Mouse (Mus musculus) bone marrow macrophage, adult 2 months (primary cell): ENCODE results near the gene Rcbtb2. TPM values are rescaled to one million over a fixed set of nuclear protein-coding genes. Genes with fewer than 3 reads are reported as not detected.
"Not testable (repeated sequence)": the region's sequence is repeated elsewhere in the genome, so short reads cannot be mapped to it uniquely, and the experiment has no call there.

Source experiments
- H3K27ac ChIP-seq: 2 replicates; pipeline ENCODE4 v1.5.1; 2012; ENCODE audit warnings: low read depth, low read length; ENCODE audit not compliant: insufficient read depth
- H3K4me1 ChIP-seq: 2 replicates; pipeline ENCODE4 v1.6.1; 2012; ENCODE audit warnings: low read length; ENCODE audit not compliant: control insufficient read depth, insufficient read depth
- H3K4me3 ChIP-seq: 2 replicates; pipeline ENCODE4 v1.5.1; 2012; ENCODE audit warnings: mild to moderate bottlenecking, low read length, moderate library complexity; ENCODE audit not compliant: insufficient read depth
- CTCF ChIP-seq: IDR thresholded peaks from 2 replicates; pipeline ENCODE4 v1.5.1; 2012; ENCODE audit warnings: low read depth, mild to moderate bottlenecking, low read length, moderate library complexity
- POLR2A ChIP-seq: IDR thresholded peaks from 2 replicates; pipeline ENCODE4 v1.6.1; 2012; ENCODE audit warnings: mild to moderate bottlenecking, low read depth, low read length, borderline replicate concordance
- polyA plus RNA-seq: library from polyadenylated mRNA; stranded (reverse); fragments of >200 nt; gene quantifications from 2 replicates; pipeline ENCODE4 v1.2.4, GENCODE M21; 2012; ENCODE audit not compliant: missing spikeins, insufficient read depth, insufficient read length

Gene Rcbtb2
- polyA plus RNA-seq, 1 experiment, result 371 TPM

DNA sequence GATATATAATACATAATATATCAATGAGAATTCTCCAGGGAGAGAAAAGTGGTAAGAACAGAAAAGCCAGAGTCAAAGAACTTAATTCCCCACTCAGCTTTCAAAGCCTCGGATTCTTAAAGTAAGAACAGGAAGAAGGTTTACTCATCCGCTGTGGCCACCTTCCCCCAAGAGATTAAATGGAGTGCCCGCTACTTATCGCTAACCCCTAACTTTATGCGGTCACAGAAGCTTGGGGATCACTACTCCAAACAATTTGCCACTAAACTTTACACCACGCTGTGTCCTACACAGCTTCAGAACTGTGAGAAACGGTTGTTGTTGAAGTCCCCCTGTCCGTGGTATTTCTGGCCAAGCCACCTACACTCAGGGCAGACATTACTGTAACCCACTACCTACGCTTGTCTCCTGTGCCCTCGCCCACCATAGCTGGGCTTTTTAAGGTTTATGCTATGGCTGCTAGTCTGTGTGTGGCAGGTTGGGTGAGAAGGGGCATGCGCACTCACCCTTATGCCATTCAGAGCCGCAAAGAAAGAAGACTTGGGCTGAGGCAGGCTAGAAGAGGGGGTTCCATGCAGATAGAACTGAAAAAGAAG, 20.5 kb upstream of the Rcbtb2 start:
- H3K4me1 ChIP-seq, result peaks cover 13% of the 10 kb centered on the region
- H3K27ac ChIP-seq, result no peak overlapping the region
- no peak overlapping the region for H3K4me3 ChIP-seq
- TF ChIP-seq POLR2A (no peak), CTCF (no peak)

DNA sequence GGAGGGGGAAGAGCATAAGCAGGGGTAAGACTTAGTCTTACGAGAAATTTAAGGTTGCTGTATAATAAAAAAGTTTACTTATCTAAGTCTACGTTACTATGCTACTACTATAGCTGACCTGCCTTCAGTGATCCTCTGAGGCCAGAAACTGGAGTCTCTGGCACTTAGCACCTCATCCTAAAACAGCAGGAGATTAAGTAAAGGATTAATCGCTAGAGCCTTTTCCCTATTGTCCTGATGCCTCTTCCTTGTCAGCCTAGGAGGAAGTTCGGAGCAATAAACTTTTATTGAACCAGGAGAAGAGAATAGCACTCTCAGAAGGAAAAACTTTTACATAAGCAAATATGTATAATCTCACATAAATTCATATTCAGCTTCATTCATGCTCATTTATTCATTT, 19.9 kb upstream of the Rcbtb2 start:
- not testable (repeated sequence) for H3K4me3 ChIP-seq, H3K27ac ChIP-seq
- H3K4me1 ChIP-seq, result peaks cover 13% of the 10 kb centered on the region

DNA sequence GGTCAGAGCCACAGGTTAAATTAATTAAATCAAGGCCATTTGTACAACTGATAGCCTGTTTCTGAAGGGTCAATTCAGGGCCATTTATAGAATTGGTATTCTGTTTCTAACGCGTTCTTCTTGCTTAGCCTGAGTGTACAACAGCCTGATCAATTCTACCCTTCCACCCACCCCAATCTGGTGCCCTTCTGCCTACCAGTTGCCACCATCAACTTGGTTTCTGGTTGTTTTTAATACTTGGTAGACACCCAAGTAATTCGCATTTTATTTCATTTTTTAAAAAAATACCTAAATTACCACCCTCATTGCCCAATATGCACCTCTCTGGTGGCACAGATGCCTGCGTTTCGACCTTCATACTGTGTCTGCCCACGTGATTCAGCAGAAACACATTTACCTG, 17.9 kb upstream of the Rcbtb2 start:
- Histone ChIP-seq H3K4me1 (peaks cover 13% of the 10 kb centered on the region), H3K27ac (no peak overlapping the region), H3K4me3 (no peak overlapping the region)
- TF ChIP-seq POLR2A (no peak), CTCF (no peak)

DNA sequence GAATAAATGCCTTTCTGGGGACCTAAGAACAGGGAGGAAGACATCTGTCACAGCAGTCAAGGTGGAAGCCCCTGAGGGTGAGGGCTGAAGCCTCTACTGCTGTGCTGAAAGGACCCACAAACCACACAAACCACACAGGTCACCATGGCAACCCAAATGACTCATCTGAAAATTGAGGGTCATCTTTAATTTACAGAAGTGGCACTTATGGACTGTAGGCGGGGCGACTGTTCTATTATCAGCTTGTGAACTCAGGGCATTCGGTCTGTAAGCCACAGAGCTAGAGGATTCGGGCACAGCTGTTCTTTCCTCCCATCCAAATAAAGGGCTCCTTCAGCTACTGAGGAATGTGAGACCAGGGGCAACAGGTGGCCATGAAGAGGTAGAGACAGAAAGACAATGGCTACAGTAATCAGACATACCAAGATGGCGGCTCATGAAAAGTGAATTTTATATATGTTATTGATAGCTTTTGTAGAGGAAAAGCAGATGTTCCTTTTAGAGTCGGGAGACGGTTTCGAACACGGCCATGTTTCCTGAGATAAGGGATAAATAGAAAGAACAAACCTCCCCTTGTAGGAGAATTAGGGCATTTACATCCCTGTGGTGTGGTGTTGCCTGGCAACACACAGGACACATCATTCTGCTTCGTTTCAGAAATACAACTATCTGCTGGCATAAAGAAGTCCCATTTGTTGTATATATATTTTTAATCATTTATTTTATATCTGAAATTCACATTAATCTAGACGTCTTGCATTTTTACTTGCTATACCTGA, 17.2 kb upstream of the Rcbtb2 start:
- TF ChIP-seq CTCF, result no peak
- no peak for TF ChIP-seq POLR2A
- H3K27ac ChIP-seq, result no peak overlapping the region
- peaks cover 17% of the 10 kb centered on the region for H3K4me1 ChIP-seq
- no peak overlapping the region for H3K4me3 ChIP-seq

DNA sequence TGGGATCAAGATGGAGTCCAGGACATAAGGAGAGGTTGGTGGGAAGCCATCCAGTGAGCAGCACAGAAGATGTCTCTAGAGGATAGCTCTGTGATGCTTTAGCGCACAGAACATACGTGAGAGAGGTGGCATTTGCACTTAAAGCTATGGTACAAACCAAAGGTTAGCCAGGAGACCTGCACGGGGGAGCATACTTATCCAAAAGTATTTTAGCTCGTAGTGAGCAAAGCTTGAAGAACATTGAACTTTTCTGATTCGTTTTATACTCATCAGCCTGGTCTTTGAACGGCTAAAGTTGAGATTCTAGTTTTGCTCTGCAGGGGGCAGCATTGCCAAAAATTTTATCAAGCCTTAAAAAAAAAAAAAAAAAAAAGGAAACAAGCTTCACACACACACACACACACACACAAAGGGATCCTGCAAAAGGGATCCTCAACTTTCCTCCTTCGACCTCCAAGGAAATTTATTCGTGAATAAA, 16.6 kb upstream of the Rcbtb2 start:
- no peak overlapping the region for H3K27ac ChIP-seq
- H3K4me3 ChIP-seq, result no peak overlapping the region
- TF ChIP-seq POLR2A (no peak), CTCF (no peak)
- peaks cover 22% of the 10 kb centered on the region for H3K4me1 ChIP-seq

DNA sequence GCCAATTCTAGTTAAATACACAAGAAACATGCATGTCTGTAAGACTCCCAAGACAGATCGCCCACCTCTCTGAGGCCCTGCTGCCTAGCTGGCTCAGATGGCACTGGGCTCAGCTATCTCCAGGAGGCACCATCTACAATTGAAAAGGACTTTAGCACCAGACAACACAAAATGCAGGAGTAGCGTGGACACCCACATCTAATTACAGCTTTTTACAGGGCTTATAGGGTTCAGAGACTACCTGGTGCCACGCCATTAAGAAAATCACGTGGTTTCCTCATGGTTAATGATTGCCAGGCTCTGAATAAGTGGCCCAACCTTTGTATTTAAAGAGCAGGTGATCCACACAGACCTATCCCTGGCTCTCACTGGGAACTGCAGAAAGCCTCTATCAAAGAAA, 15.9 kb upstream of the Rcbtb2 start:
- H3K27ac ChIP-seq, result no peak overlapping the region
- no peak overlapping the region for H3K4me3 ChIP-seq
- no peak for TF ChIP-seq POLR2A
- TF ChIP-seq CTCF, result no peak
- peaks cover 23% of the 10 kb centered on the region for H3K4me1 ChIP-seq

GRCm38 (mm10) chr14:73107371-73107770, 15.5 kb upstream of the Rcbtb2 start:
- TF ChIP-seq POLR2A, result no peak
- no peak for TF ChIP-seq CTCF
- peaks cover 23% of the 10 kb centered on the region for H3K4me1 ChIP-seq
- no peak overlapping the region for H3K4me3 ChIP-seq
- no peak overlapping the region for H3K27ac ChIP-seq

DNA sequence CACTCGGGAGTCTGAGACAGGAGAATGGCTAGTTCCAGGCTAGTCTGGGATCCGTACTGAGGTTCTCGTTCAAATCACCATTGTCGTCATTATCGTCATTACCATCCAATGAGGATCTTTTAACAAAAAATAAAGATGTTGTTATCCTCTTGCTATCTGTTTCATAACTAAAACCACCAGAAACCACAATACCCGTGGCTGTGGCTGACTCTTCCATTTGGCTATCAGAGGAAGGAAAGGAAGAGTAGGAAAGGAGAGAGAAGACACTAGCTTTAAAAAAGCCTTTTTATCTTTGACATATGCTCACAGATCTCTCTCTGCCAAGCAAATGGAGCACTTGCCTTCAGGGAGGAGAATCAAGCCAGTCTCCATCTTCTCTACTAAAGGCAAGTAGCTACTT, 14.9 kb upstream of the Rcbtb2 start:
- H3K27ac ChIP-seq, result no peak overlapping the region
- peaks cover 23% of the 10 kb centered on the region for H3K4me1 ChIP-seq
- no peak overlapping the region for H3K4me3 ChIP-seq
- TF ChIP-seq CTCF (no peak), POLR2A (no peak)

DNA sequence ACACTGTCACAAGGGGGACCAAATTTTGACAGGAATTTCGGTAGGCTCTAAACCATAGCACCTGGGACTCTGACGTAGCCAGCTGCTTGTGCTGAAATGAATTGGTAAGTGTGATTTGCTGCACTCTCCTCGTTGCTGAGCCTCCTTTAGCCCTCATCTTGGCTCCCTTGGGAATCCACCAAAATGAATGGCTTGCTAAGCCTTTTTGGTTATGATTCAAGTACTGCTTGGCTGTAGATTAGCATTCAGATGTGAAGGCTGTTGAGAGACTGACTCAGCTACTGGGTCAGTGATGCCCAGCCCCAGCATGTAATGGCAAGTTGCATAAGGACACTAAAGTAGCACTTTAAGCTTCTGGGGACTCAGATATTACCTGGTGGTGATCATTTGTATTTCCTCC, 12.2 kb upstream of the Rcbtb2 start:
- Histone ChIP-seq H3K4me1 (peaks cover 17% of the 10 kb centered on the region), H3K27ac (no peak overlapping the region), H3K4me3 (no peak overlapping the region)
- TF ChIP-seq POLR2A, result no peak
- TF ChIP-seq CTCF, result no peak

GRCm38 (mm10) chr14:73111091-73111490, 11.7 kb upstream of the Rcbtb2 start:
- Histone ChIP-seq H3K27ac (no peak overlapping the region), H3K4me3 (no peak overlapping the region), H3K4me1 (peaks cover 14% of the 10 kb centered on the region)
- no peak for TF ChIP-seq POLR2A
- no peak for TF ChIP-seq CTCF
